Mouse (Mus musculus): ENCODE results near the gene Dnajc25. TPM values are rescaled to one million over a fixed set of nuclear protein-coding genes. Genes with fewer than 3 reads are reported as not detected.
A peak's percentile ranks its signal among the peaks of the same experiment; 100 is the strongest.

The Dnajc25 gene
- polyA plus RNA-seq, 1 experiment = 2.4 TPM

DNA sequence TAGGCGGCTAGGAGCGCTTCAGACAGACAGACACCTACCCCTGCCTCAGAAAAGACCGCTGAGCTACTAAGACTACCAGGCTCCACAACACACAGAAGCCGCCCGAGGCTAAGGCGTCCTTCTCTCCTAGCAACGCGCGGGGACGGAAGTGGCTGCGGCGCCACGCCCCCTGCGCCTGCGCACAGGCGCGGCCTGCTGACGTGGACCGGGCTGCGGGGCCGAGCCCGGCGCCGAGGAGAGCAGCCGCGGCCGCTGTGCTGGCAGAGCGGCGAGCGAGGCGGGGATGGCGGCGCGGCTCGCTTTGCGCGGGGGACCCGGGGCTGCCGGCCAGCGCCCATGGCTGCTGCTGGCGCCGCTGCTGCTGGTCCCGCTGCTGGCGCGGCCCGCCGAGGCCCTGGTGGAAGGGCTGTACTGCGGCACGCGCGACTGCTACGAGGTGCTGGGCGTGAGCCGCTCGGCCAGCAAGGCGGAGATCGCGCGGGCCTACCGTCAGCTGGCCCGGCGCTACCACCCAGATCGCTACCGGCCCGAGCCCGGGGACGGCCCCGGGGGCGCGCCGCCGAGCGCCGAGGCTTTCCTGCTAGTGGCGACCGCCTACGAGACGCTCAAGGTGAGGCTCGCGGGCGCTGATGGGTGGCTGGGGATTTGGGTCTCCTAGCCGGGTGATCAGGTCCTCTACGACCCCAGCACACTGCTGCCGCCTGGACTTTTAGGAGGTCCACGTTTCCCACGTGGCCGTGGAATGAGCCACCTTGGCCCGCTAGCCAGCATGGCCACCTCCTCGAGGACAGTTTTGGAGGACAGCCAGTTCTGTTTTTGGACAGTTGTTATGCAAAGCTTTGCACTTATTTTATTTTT, 8.3 kb downstream of the Dnajc25 start, which contains the start of gene Gm20503:
Gene Gm20503, plus strand, starts transcription at position 263 of the 858 bp plus-strand sequence.
- peak; percentile 59 for DNase-seq (ENCODE audit: low read depth, low spot score)
- under 1% methylated on average over 86 of the region's 89 CpGs for WGBS

DNA sequence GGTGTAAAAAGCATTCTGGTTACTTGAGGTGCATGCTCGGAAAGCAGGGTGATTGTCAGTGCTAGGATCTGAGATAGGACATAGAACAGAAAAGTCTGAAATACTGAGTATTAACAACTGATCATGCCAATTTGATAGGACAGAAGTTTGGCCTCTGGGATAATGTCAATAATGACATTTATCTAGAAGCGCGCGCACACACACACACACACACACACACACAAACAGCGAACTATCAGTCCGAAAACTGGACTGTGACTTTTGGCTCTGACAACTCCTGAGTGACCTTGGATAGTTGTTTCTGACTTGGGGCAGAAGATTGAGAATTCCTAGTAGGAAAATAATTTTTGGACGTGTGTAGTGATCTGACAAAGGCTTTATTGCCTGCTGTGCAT, 8.9 kb downstream of the Dnajc25 start:
- 11% methylated on average over 7 of the region's 7 CpGs for WGBS
- no peak for DNase-seq (ENCODE audit: low read depth, low spot score)

DNA sequence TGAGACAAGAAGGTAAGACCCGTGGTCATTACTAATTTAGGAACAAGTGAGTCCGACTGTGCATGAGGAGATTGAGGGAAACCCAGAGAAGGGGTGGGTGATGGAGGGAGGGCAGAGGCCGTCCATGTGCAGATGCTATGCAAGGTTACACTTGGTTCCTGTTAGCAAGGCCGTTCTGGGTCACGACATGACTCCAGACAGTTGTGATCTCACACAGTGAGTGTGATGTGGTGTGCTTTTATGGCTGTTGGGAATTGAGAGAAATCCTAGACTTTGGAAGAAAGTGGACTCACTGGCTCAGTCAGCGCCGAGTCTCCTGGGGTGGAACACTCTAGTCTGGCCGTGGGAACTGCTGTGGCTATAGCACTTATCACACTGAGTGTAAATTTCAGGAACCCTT, 11.3 kb downstream of the Dnajc25 start:
- WGBS = 70% methylated on average over 8 of the region's 8 CpGs
- no peak for DNase-seq (ENCODE audit: low read depth, low spot score)

DNA sequence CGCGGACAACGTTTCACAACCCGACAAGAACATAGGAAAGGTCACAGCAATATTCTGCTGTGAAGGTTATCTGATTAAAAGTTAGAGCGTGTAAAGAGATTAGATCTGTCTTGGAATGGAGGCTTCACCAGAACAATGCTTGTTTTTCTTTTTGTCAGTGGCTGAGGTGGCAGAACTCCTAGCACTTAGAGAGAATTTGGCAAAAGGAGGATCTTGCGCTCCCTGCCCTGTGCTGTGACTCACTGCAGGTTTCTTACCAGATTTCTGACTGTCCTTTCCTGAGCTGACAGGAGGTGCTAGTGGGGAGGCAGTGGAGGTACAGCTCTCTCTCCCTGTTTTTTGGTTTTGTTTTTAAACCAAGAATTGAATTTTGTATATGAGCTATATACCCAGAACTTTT, 12.2 kb downstream of the Dnajc25 start:
- DNase-seq (ENCODE audit: low read depth, low spot score) = no peak
- 80% methylated on average over 6 of the region's 6 CpGs for WGBS

DNA sequence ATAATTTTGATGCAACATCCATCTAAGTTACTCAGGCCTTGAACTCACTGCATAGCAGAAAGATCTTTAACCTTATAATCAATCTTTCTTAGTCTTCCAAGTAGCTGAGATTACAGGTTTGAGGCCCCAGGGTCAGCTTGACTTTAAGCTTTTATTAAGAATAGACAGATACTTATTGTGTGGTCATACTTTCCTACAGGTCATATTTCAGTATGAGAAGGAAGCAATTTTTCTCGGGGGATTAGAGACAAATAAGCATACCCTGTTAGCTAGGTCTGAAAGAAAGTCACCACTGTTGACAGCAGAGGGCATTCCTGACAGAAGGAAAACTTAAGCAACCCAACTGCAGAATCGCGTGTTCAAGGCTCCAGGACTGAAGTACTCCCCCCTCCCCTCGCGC, 13.1 kb downstream of the Dnajc25 start:
- DNase-seq (ENCODE audit: low read depth, low spot score) = no peak
- 75% methylated on average over 5 of the region's 5 CpGs for WGBS

DNA sequence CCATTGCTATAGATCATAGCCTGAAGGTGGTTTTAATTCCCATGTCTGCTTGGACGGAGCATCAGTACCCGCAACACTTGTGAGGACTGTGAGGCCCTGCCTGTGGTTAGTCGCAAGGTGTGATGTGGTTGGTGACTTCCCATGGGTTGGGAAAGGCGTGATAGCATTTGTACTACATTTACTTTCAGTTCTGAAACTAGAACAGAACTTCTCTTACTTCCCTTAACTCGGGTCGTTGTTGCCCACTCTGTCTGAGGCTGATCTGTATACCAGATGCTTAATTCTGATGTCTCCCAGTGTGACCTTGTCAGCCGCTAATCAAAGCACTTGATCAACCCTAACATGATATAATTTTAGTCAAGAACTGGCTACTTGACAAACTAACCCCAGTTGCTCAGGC, 14.3 kb downstream of the Dnajc25 start:
- DNase-seq (ENCODE audit: low read depth, low spot score) = no peak
- WGBS = 83% methylated on average over 7 of the region's 7 CpGs

DNA sequence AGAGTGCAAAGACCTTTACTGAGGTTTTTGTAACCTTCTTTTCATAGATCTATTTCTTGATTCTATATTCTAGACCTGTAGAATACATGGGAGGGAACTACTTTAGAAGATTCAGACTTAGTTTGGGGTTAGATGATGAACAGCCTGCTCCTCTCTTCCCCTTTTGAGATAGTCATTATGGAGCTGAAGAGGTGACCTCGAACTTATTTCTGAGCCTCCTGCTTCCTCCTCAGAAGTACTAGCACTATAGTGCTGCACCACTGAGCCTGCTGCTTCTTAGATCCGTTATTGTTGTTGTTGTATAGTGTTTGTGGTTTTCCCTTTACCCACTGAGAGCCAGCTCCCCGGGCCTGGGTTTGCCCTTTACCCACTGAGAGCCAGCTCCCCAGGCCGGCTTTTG, 14.8 kb downstream of the Dnajc25 start:
- 65% methylated on average over 4 of the region's 4 CpGs for WGBS
- no peak for DNase-seq (ENCODE audit: low read depth, low spot score)

DNA sequence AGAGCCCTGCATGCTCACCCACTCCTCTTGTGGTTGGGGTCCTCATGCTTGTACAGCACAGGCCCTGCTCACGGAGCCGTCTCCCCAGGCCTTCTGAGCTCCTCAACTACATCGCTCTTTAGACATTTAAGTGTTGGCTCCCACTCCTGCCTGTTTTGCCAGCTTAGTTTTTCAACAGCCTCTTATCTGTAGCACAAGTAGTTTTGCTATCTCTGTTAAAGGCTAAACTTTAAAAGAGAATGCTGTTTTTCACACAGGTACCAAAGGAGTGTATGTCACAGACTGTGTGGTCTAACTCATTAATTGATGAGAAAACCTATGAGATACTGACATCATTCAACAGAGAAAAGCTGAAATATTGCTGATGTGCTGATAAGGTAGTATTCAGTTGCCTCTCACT, 16.6 kb downstream of the Dnajc25 start:
- no peak for DNase-seq (ENCODE audit: low read depth, low spot score)
- 77% methylated on average over 3 of the region's 3 CpGs for WGBS

DNA sequence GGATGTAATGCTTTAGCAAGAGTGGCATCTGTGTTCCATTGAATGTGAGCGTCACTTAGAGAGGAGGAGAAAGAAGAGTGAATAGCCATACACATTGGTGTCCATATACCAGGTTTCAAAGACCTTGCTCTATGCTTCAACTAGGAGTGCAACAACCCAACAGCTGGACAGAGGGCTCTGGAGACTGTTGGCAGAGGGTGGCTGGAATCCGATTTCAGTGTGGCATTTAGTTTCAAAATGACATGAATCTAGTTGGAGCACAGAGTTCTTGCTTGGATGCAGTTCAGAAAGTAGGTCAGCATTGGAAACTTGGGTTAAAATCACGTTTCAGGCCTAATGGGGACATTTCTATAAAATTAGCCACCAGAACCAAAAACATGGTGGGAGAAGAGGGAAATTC, 20.3 kb downstream of the Dnajc25 start:
- no peak for DNase-seq (ENCODE audit: low read depth, low spot score)
- WGBS = 85% methylated on average over 3 of the region's 3 CpGs

DNA sequence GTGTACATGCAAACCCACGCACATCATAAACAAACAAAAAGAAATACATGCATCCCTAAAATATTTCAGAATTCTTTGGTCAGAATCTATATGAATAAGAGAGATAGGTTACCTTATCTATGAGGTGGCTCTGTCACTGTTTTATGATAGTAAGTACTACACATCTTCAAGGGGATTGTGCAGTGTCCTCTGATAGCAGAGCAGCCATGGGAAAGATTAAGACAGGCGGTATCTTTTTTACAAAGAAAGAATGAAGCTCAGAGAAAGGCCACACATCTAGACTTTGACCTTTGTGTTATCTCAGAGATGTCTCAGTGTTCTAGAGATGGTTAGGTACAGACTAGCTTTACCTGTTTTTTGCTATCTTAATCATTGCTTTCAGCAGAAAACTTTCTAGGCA, 22.1 kb downstream of the Dnajc25 start:
- 73% methylated on average over 2 of the region's 2 CpGs for WGBS
- no peak for DNase-seq (ENCODE audit: low read depth, low spot score)

DNA sequence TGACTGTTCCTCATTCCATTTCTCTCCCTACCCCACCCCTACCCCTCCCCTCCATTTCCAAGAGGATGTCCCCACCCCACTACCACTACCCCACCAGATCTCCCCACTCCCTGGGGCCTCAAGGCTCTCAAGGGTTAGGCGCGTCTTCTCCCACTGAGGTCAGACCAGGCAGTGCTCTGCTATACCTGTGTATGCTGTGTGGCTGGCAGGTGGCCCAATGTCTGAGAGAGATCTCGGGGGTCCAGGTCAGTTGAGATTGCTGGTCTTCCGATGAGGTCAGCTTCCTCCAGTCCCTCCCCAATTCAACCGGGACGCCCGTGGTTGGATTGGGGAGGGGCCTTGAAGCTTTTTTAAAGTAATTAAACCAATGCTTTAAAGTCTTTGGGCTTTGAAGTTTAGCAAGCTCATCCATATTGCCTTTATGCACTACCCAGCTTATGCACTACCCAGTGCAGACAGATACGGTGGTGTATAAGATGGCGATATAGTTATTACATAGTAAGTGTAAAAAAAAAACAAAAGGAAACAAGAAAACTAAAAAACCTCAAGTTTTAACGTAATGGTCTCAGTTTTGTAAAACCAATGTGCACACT, 39.6 kb downstream of the Dnajc25 start:
- WGBS = 82% methylated on average over 10 of the region's 10 CpGs
- no peak for DNase-seq (ENCODE audit: low read depth, low spot score)

DNA sequence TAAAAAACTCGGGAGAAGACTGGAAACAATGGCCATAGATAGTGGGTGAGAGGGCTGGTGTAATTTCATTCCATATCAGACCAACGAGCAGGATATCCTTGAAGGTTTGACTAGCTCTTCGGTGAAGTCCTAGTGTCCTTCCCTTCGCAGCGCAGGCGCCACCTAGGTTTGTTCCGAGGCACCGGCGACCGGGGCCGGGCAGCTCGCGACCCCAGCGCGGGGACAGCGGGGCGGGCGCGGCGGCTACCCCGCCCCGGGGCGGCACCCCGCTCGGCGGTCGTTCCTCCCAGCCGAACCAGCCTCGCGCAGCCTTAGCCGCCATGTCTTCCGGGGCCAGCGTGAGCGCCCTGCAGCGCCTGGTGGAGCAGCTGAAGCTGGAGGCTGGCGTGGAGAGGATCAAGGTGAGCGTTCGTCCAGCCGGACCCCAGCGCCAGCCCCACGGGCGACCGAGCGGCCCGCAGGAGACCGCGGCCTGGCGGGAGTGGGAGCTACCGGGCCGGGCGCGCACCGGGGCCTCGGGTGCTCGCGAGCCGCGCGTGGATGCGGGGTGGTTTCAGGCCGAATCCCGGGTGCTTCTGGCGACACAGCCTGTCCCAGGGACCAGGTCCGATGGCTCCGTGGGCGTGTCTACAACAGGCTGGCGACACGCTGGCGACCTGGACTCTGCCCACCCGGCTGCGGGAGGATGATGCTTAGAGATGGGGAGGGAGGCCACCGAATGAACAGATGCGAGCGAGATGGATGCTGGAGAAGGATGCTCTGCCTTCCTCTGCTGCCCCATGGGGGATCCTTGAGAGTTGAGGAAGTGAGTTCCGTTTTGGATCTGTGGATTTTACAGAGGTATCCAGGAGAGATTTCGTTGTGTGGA, 40.3 kb downstream of the Dnajc25 start, which contains the start of gene Gng10:
Gene Gng10, plus strand, starts transcription at position 171 of the 868 bp plus-strand sequence.
- no peak for DNase-seq (ENCODE audit: low read depth, low spot score)
- 6% methylated on average over 76 of the region's 76 CpGs for WGBS

DNA sequence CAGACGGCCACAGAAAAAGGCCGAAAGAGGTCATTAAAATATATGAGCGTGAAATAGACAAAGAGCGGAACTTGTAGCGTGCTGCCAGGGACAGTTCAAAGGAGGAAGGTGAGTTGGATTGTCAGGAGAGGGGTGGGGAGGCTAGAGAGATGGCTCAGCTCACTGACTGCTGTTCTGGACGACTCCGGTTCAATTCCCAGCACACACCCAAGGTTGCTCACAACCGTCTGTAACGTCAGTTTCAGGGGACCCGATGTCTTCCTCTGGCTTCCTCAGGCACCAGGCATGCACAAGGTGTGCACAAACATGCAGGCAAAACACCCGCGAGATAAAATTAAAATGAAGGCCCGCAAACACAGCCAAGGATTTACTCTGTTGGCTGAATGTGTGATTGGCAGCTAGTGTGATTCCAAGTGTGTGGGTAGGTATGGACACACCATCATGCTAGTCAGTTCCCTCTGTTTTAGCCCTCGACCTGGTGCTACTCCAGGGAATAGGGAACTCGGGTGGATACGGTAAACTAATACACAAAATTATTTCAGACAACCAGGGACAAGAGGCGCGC, 41.0 kb downstream of the Dnajc25 start:
- WGBS = 66% methylated on average over 18 of the region's 18 CpGs
- no peak for DNase-seq (ENCODE audit: low read depth, low spot score)

DNA sequence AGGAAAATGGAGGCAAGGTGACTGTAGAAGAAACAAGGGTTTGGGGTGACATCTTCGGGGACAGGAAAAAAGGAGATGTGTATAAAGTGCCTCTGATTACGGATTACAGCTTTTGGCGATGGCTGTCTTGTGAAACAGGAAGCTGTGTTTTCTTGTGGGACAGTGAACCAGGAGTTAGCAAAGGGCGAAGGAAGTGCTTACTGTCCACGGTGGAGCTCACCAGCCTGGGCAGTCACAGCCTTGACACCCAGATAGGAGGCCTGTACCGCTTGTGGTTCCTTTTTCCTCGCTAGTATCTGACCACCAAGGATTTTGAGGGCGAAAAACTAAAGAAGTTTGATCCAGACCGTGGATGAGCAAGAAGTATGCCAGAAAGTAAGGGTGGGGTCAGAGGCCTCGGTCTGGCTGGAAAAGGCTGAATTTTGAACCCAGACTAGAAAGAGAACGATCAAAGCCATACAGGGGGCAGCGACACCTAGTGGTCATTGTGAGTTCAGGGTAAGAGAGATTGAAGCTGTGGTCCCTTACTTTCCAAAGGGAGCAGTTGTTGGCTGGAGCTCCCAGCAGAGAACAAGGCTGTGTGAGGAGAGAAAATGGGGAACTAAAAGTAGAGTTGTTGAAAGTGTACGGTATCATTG, 41.7 kb downstream of the Dnajc25 start:
- 53% methylated on average over 13 of the region's 13 CpGs for WGBS
- DNase-seq (ENCODE audit: low read depth, low spot score) = peak; percentile 56

DNA sequence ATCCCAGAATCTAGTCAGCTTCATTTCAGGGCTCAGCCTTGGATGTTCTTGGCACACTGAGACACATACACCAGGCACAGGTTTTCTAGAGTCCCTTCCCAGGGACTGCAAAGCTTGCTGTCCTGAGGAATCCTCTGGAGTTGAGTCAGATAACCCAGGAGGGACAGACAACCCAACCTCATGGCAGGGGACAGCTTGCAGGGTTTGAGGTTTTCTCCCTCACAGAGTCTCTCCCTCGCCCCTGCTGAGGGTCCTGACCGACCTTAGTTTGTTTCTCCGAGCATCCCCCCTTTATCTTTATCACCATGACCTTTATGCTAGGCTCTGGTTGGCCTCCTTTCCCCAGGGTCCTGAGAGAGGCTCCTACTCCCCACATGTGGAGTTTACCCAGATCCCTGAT, 42.7 kb downstream of the Dnajc25 start:
- 87% methylated on average over 3 of the region's 3 CpGs for WGBS
- no peak for DNase-seq (ENCODE audit: low read depth, low spot score)

DNA sequence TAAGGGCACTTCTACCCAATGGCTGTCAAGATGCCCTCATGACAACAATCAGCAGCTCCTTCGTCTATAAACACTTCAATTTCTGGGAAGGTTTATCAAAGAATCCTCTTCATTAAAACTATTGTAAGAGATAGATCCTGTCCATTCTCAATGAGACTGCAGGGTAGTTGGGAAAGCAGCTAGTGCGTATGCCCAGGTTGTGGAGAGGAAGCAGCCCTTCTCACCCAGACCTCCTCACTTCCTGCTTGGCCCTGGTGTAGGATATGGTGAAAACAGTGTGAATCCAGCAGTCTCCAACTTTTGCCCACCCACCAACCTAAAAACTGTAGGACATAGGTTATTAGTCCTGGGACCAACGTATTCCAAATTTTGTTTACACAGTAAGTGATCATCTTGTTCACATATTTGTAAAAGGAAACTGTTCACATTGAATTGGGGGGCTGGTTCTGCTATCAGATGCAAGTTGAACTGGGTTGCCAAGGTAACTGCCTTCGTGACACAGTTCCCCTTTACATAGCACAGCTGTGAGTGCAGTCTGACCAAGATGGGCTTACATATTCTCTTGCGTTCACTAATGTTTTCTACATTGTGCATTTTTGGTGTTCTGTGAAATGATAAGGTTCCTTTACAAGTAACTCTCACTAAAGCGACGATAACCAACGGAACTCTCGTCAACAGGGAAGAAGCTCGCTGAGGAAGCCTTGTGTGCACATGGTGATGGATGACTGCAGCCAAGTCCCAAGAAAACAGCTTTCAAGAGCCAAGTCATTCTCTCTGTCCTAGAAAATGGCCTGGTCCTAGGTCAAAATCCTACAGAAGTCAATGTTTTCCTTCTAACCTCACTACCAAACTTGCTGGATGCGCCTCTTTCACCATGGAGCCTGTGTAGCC, 45.8 kb downstream of the Dnajc25 start:
- WGBS = 89% methylated on average over 11 of the region's 11 CpGs
- DNase-seq (ENCODE audit: low read depth, low spot score) = no peak

DNA sequence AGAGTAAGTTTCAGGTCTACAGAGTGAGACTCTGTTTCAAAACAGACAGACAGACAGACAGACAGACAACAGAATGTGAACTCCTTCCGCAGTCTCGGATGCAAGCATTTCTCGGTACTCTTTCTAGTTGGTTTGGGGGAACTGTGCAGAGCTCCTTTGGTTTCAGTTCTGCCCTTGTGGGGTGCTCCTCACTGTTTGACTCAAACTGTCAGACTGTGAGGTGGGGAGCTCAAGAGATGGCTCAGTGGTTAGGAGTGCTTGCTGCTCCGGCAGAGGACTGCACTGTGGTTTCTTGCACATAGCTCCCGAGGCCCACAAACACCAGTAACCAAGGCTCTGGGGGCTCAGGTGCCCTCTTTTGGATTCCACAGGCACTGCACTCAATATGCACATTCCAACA, 48.2 kb downstream of the Dnajc25 start:
- DNase-seq (ENCODE audit: low read depth, low spot score) = no peak
- WGBS = 94% methylated on average over 5 of the region's 5 CpGs

DNA sequence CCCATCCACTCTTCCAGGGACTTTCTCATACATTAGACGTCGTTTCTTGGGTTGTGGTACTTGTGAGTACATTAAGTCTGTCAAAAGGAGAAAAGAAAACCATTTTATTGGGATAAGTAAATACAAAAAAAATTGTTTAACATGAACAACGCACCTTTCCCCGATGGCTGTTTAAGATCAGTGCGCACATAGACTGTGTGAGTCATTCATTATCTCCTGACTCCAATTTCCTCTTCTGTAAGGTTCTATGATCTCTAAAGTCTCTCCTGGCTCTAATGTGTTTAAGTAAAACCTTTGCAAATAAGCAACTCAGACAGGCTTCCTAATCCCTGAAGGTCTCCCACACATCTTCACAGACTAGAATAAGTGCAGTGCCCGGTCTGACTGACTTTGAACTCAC, 49.0 kb downstream of the Dnajc25 start:
- WGBS = 38% methylated on average over 6 of the region's 6 CpGs
- DNase-seq (ENCODE audit: low read depth, low spot score) = no peak

DNA sequence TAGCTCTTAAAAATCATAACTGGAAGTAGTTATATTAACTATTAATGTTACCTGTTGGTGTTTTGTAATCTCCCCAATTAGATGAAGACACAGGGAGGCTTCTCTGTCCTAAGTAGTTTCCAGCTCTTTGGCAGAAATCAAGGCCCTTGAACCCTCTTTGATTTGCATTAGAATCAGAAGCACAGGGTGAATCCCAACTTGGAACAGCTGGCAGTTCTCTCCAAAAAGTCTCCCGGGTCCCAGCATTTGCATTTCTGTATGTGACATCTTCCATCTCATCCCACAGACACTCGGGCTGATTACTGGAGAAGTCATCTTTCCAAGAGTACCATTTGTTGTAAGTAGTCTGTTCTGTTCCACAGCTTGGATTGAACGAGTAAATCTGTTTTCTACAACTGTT, 52.4 kb downstream of the Dnajc25 start:
- 56% methylated on average over 3 of the region's 3 CpGs for WGBS
- no peak for DNase-seq (ENCODE audit: low read depth, low spot score)

Data from large intestine, adult 2 months (tissue).